Mouse (Mus musculus) T-cell, adult 2 months (primary cell): ENCODE data around the gene Spata32.

ENCODE experiments used
- DNase-seq: peaks from one replicate; pipeline ENCODE4 v3.0.0; 2022; ENCODE audit warnings: low spot score

Gene Spata32

GRCm38 (mm10) chr11:103173771-103174344 lies 44.4 kb downstream of the Spata32 start:
- no peak for DNase-seq

- DNase-seq: no peak
These were observed 45.0 kb downstream of the Spata32 start for GRCm38 (mm10) chr11:103173041-103173770.

GRCm38 (mm10) chr11:103172392-103173040 lies 45.7 kb downstream of the Spata32 start:
- no peak for DNase-seq

- no peak for DNase-seq
These were observed 46.4 kb downstream of the Spata32 start for GRCm38 (mm10) chr11:103171703-103172391.

- no peak for DNase-seq
These were observed 47.0 kb downstream of the Spata32 start for GRCm38 (mm10) chr11:103171286-103171620.

GRCm38 (mm10) chr11:103170494-103171285 lies 47.5 kb downstream of the Spata32 start, which contains the start of gene Fmnl1:
TSS of gene Fmnl1 (plus strand) at chr11:103171107.
- DNase-seq: peak; percentile 58

GRCm38 (mm10) chr11:103170111-103170493 lies 48.1 kb downstream of the Spata32 start:
- no peak for DNase-seq

GRCm38 (mm10) chr11:103169664-103170063 lies 48.6 kb downstream of the Spata32 start:
- no peak for DNase-seq

GRCm38 (mm10) chr11:103168690-103169390 lies 49.4 kb downstream of the Spata32 start:
- peak; percentile 78 for DNase-seq

- DNase-seq: peak; percentile 68
These were observed 53.8 kb downstream of the Spata32 start for GRCm38 (mm10) chr11:103164391-103164790.

- peak; percentile 60 for DNase-seq
These were observed 56.1 kb downstream of the Spata32 start for GRCm38 (mm10) chr11:103162132-103162531.

- DNase-seq: no peak
These were observed 56.8 kb downstream of the Spata32 start for GRCm38 (mm10) chr11:103161449-103161848.

GRCm38 (mm10) chr11:103160738-103161137 lies 57.5 kb downstream of the Spata32 start:
- DNase-seq: no peak

GRCm38 (mm10) chr11:103158621-103159478 lies 59.4 kb downstream of the Spata32 start:
- DNase-seq: peak; percentile 92
